Mouse (Mus musculus) right cerebral cortex, postnatal 25 days (tissue): ENCODE data around the gene Gm3500.
"Not testable (repeated sequence)": the region's sequence is repeated elsewhere in the genome, so short reads cannot be mapped to it uniquely, and the experiment has no call there.

Experiments used
- DNase-seq: peaks from one replicate; pipeline ENCODE4 v3.0.0; 2022

The Gm3500 gene

GRCm38 (mm10) chr14:5388949-5389348 is at the start of gene Gm3500:
Gene Gm3500 (minus strand): TSS chr14:5389049.
- not testable (repeated sequence) for DNase-seq

GRCm38 (mm10) chr14:5334828-5335227 is 54.0 kb downstream of the Gm3500 start, which contains the start of gene Gm3542:
Gene Gm3542 (minus strand): TSS chr14:5334928.
- not testable (repeated sequence) for DNase-seq
